Mouse (Mus musculus): ENCODE results near the gene Efcab2. TPM values are rescaled to one million over a fixed set of nuclear protein-coding genes. Genes with fewer than 3 reads are reported as not detected.

Efcab2 gene
- polyA plus RNA-seq, 1 experiment from 2014 or later, result 16.6 TPM

GRCm38 (mm10) chr1:178388802-178389201 is 17.1 kb upstream of the Efcab2 start:
- H3K4me1 ChIP-seq (ENCODE audit: control insufficient read depth in 2 of 2, insufficient read depth in 2 of 2, low read length in 2 of 2), result peaks cover 5 to 21% of the 10 kb centered on the region in 2 experiments
- no peaks in the 10 kb centered on the region for H3K27me3 ChIP-seq (ENCODE audit: control insufficient read depth, insufficient read depth, low read length)
- no peak overlapping the region for H3K4me2 ChIP-seq (ENCODE audit: low read length)
- 63% methylated on average over 4 of the region's 4 CpGs for WGBS
- H3K27ac ChIP-seq (replicated peaks in 1 of 2; ENCODE audit: control insufficient read depth in 1 of 2, insufficient read depth in 1 of 2, low read depth in 2 of 2, low read length in 2 of 2), result no peak overlapping the region
- no peak overlapping the region for H3K4me3 ChIP-seq (ENCODE audit: control insufficient read depth in 1 of 2, insufficient read depth in 1 of 2, low read depth in 1 of 2, low read length in 2 of 2)
- no peak for ATAC-seq (ENCODE audit: insufficient number of reproducible peaks, insufficient read depth, low FRiP score, low read depth)
- no peaks in the 10 kb centered on the region for H3K9me3 ChIP-seq (ENCODE audit: control insufficient read depth, low read length)
- H3K9ac ChIP-seq (ENCODE audit: low read length), result no peak overlapping the region
- no peaks in the 10 kb centered on the region for H3K36me3 ChIP-seq (ENCODE audit: control insufficient read depth, insufficient read depth, low read length)

GRCm38 (mm10) chr1:178389401-178389800 is 16.5 kb upstream of the Efcab2 start:
- Histone ChIP-seq H3K4me3 (ENCODE audit: control insufficient read depth in 1 of 2, insufficient read depth in 1 of 2, low read depth in 1 of 2, low read length in 2 of 2) (no peak overlapping the region), H3K36me3 (ENCODE audit: control insufficient read depth, insufficient read depth, low read length) (no peaks in the 10 kb centered on the region), H3K27me3 (ENCODE audit: control insufficient read depth, insufficient read depth, low read length) (no peaks in the 10 kb centered on the region), H3K4me2 (ENCODE audit: low read length) (no peak overlapping the region), H3K9me3 (ENCODE audit: control insufficient read depth, low read length) (no peaks in the 10 kb centered on the region), H3K27ac (replicated peaks in 1 of 2; ENCODE audit: control insufficient read depth in 1 of 2, insufficient read depth in 1 of 2, low read depth in 2 of 2, low read length in 2 of 2) (no peak overlapping the region), H3K9ac (ENCODE audit: low read length) (no peak overlapping the region), H3K4me1 (ENCODE audit: control insufficient read depth in 2 of 2, insufficient read depth in 2 of 2, low read length in 2 of 2) (peaks cover 5 to 21% of the 10 kb centered on the region in 2 experiments)
- WGBS, result 68% methylated on average over 2 of the region's 2 CpGs
- no peak for ATAC-seq (ENCODE audit: insufficient number of reproducible peaks, insufficient read depth, low FRiP score, low read depth)

- Histone ChIP-seq H3K27ac (replicated peaks in 1 of 2; ENCODE audit: control insufficient read depth in 1 of 2, insufficient read depth in 1 of 2, low read depth in 2 of 2, low read length in 2 of 2) (no peak overlapping the region), H3K9me3 (ENCODE audit: control insufficient read depth, low read length) (no peaks in the 10 kb centered on the region), H3K36me3 (ENCODE audit: control insufficient read depth, insufficient read depth, low read length) (no peaks in the 10 kb centered on the region), H3K4me1 (ENCODE audit: control insufficient read depth in 2 of 2, insufficient read depth in 2 of 2, low read length in 2 of 2) (peaks cover 5 to 30% of the 10 kb centered on the region in 2 experiments), H3K27me3 (ENCODE audit: control insufficient read depth, insufficient read depth, low read length) (no peaks in the 10 kb centered on the region), H3K4me2 (ENCODE audit: low read length) (no peak overlapping the region), H3K4me3 (ENCODE audit: control insufficient read depth in 1 of 2, insufficient read depth in 1 of 2, low read depth in 1 of 2, low read length in 2 of 2) (no peak overlapping the region), H3K9ac (ENCODE audit: low read length) (no peak overlapping the region)
- 76% methylated on average over 5 of the region's 5 CpGs for WGBS
- ATAC-seq (ENCODE audit: insufficient number of reproducible peaks, insufficient read depth, low FRiP score, low read depth), result no peak
Observed at GRCm38 (mm10) chr1:178392970-178393369, 12.9 kb upstream of the Efcab2 start.

- no peaks in the 10 kb centered on the region for H3K9me3 ChIP-seq (ENCODE audit: control insufficient read depth, low read length)
- H3K4me2 ChIP-seq (ENCODE audit: low read length), result no peak overlapping the region
- WGBS, result 86% methylated on average over 6 of the region's 6 CpGs
- peaks cover 5 to 22% of the 10 kb centered on the region in 2 experiments for H3K4me1 ChIP-seq (ENCODE audit: control insufficient read depth in 2 of 2, insufficient read depth in 2 of 2, low read length in 2 of 2)
- no peak for ATAC-seq (ENCODE audit: insufficient number of reproducible peaks, insufficient read depth, low FRiP score, low read depth)
- H3K36me3 ChIP-seq (ENCODE audit: control insufficient read depth, insufficient read depth, low read length), result no peaks in the 10 kb centered on the region
- no peak overlapping the region for H3K9ac ChIP-seq (ENCODE audit: low read length)
- H3K27me3 ChIP-seq (ENCODE audit: control insufficient read depth, insufficient read depth, low read length), result no peaks in the 10 kb centered on the region
- H3K27ac ChIP-seq (replicated peaks in 1 of 2; ENCODE audit: control insufficient read depth in 1 of 2, insufficient read depth in 1 of 2, low read depth in 2 of 2, low read length in 2 of 2), result no peak overlapping the region
- no peak overlapping the region for H3K4me3 ChIP-seq (ENCODE audit: control insufficient read depth in 1 of 2, insufficient read depth in 1 of 2, low read depth in 1 of 2, low read length in 2 of 2)
Observed at GRCm38 (mm10) chr1:178395091-178395490, 10.8 kb upstream of the Efcab2 start.

- no peaks in the 10 kb centered on the region for H3K36me3 ChIP-seq (ENCODE audit: control insufficient read depth, insufficient read depth, low read length)
- H3K27ac ChIP-seq (replicated peaks in 1 of 2; ENCODE audit: control insufficient read depth in 1 of 2, insufficient read depth in 1 of 2, low read depth in 2 of 2, low read length in 2 of 2), result peak overlapping the region in 1 of 2 experiments; percentile 7; a peak in 1 of 4 replicates
- no peak overlapping the region for H3K4me3 ChIP-seq (ENCODE audit: control insufficient read depth in 1 of 2, insufficient read depth in 1 of 2, low read depth in 1 of 2, low read length in 2 of 2)
- WGBS, result 35% methylated on average over 4 of the region's 4 CpGs
- ATAC-seq (ENCODE audit: insufficient number of reproducible peaks, insufficient read depth, low FRiP score, low read depth), result no peak
- no peak overlapping the region for H3K9ac ChIP-seq (ENCODE audit: low read length)
- H3K4me1 ChIP-seq (ENCODE audit: control insufficient read depth in 2 of 2, insufficient read depth in 2 of 2, low read length in 2 of 2), result peaks cover 0 to 12% of the 10 kb centered on the region in 2 experiments; a peak in 1 of 4 replicates
- H3K9me3 ChIP-seq (ENCODE audit: control insufficient read depth, low read length), result no peaks in the 10 kb centered on the region
- H3K4me2 ChIP-seq (ENCODE audit: low read length), result no peak overlapping the region
- H3K27me3 ChIP-seq (ENCODE audit: control insufficient read depth, insufficient read depth, low read length), result no peaks in the 10 kb centered on the region
Observed at GRCm38 (mm10) chr1:178396383-178396782, 9.5 kb upstream of the Efcab2 start.

DNA sequence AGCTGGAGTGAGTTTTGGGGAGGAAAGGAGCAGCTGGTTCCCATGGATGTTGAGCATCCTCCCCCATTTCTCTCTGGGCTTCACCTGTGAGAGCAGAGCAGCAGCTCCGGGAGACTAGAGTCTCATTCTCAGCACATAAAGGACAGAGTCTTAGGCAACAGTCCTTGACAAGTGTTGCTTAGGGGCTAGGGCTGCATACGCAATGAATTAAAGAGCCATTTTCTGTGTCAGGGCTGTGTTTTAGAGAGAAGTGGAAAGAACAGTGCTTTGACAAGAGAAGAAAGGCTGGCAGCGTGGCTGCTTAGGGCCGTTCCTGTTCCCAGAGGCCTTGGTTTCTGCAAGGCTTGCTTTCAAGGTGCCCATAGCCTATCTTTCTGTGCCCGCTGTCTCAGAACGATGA is 6.0 kb upstream of the Efcab2 start:
- no peak overlapping the region for H3K9ac ChIP-seq (ENCODE audit: low read length)
- no peaks in the 10 kb centered on the region for H3K9me3 ChIP-seq (ENCODE audit: control insufficient read depth, low read length)
- 0 out of 4 replicates have a peak, but pooled peaks cover 0 to 12% of the 10 kb centered on the region in 2 experiments for H3K4me1 ChIP-seq (ENCODE audit: control insufficient read depth in 2 of 2, insufficient read depth in 2 of 2, low read length in 2 of 2)
- H3K27me3 ChIP-seq (ENCODE audit: control insufficient read depth, insufficient read depth, low read length), result no peaks in the 10 kb centered on the region
- WGBS, result 89% methylated on average over 6 of the region's 6 CpGs
- no peak for ATAC-seq (ENCODE audit: insufficient number of reproducible peaks, insufficient read depth, low FRiP score, low read depth)
- H3K4me2 ChIP-seq (ENCODE audit: low read length), result no peak overlapping the region
- no peak overlapping the region for H3K4me3 ChIP-seq (ENCODE audit: control insufficient read depth in 1 of 2, insufficient read depth in 1 of 2, low read depth in 1 of 2, low read length in 2 of 2)
- H3K27ac ChIP-seq (replicated peaks in 1 of 2; ENCODE audit: control insufficient read depth in 1 of 2, insufficient read depth in 1 of 2, low read depth in 2 of 2, low read length in 2 of 2), result no peak overlapping the region
- no peaks in the 10 kb centered on the region for H3K36me3 ChIP-seq (ENCODE audit: control insufficient read depth, insufficient read depth, low read length)

DNA sequence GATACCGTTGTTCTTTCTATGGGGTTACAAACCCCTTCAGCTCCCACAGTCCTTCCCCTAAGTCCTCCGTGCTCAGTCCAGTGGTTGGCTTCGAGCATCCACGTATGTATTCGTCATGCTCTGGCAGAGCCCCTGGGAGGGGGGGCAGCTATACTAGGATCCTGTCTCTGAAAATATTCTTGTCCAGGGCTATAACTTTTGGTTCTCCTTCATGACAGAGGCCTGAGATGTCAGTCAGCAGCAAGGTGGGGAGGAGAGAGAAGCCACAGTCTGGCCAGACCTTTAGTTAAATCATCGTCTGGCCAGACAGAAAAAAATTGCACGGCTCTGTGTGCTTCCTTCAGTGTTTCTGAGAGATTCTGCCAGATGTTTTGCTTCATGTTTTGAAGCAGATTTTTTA is 5.2 kb upstream of the Efcab2 start:
- ATAC-seq (ENCODE audit: insufficient number of reproducible peaks, insufficient read depth, low FRiP score, low read depth), result no peak
- no peaks in the 10 kb centered on the region for H3K36me3 ChIP-seq (ENCODE audit: control insufficient read depth, insufficient read depth, low read length)
- 76% methylated on average over 7 of the region's 7 CpGs for WGBS
- H3K4me1 ChIP-seq (ENCODE audit: control insufficient read depth in 2 of 2, insufficient read depth in 2 of 2, low read length in 2 of 2), result 0 out of 4 replicates have a peak, but pooled peaks cover 0 to 12% of the 10 kb centered on the region in 2 experiments
- H3K4me2 ChIP-seq (ENCODE audit: low read length), result no peak overlapping the region
- no peak overlapping the region for H3K9ac ChIP-seq (ENCODE audit: low read length)
- no peak overlapping the region for H3K4me3 ChIP-seq (ENCODE audit: control insufficient read depth in 1 of 2, insufficient read depth in 1 of 2, low read depth in 1 of 2, low read length in 2 of 2)
- no peaks in the 10 kb centered on the region for H3K27me3 ChIP-seq (ENCODE audit: control insufficient read depth, insufficient read depth, low read length)
- no peaks in the 10 kb centered on the region for H3K9me3 ChIP-seq (ENCODE audit: control insufficient read depth, low read length)
- no peak overlapping the region for H3K27ac ChIP-seq (replicated peaks in 1 of 2; ENCODE audit: control insufficient read depth in 1 of 2, insufficient read depth in 1 of 2, low read depth in 2 of 2, low read length in 2 of 2)

- 81% methylated on average over 6 of the region's 6 CpGs for WGBS
- H3K4me1 ChIP-seq (ENCODE audit: control insufficient read depth in 2 of 2, insufficient read depth in 2 of 2, low read length in 2 of 2), result no peaks in the 10 kb centered on the region
Observed at GRCm38 (mm10) chr1:178401960-178402359, 3.9 kb upstream of the Efcab2 start.

More at GRCm38 (mm10) chr1:178401960-178402359, 3.9 kb upstream of the Efcab2 start:
- Histone ChIP-seq H3K27me3 (ENCODE audit: control insufficient read depth, insufficient read depth, low read length) (no peaks in the 10 kb centered on the region), H3K9me3 (ENCODE audit: control insufficient read depth, low read length) (no peaks in the 10 kb centered on the region), H3K4me2 (ENCODE audit: low read length) (no peak overlapping the region), H3K9ac (ENCODE audit: low read length) (no peak overlapping the region), H3K4me3 (ENCODE audit: control insufficient read depth in 1 of 2, insufficient read depth in 1 of 2, low read depth in 1 of 2, low read length in 2 of 2) (no peak overlapping the region), H3K36me3 (ENCODE audit: control insufficient read depth, insufficient read depth, low read length) (no peaks in the 10 kb centered on the region), H3K27ac (replicated peaks in 1 of 2; ENCODE audit: control insufficient read depth in 1 of 2, insufficient read depth in 1 of 2, low read depth in 2 of 2, low read length in 2 of 2) (no peak overlapping the region)
- no peak for ATAC-seq (ENCODE audit: insufficient number of reproducible peaks, insufficient read depth, low FRiP score, low read depth)
